Mouse (Mus musculus) MEL (cell line): ENCODE results near the gene Cblb.

Experiments
- POLR2A ChIP-seq, 2 experiments: IDR thresholded peaks; 2 replicates each; pipeline ENCODE4 v1.6.1; 2011 to 2012; ENCODE audit warnings: low read length in 2 of 2, mild to moderate bottlenecking in 2 of 2, control low read depth in 1 of 2, improper control_type of control experiment in 1 of 2, low read depth in 1 of 2, moderate library complexity in 1 of 2; ENCODE audit not compliant: control insufficient read depth in 1 of 2, insufficient read depth in 1 of 2, poor library complexity in 1 of 2
- USF2 ChIP-seq, 2 experiments: IDR thresholded peaks; 2 replicates each; pipeline ENCODE4 v1.6.1; 2011 to 2012; ENCODE audit warnings: improper control_type of control experiment in 2 of 2, low read length in 2 of 2, borderline replicate concordance in 1 of 2, inconsistent platforms in 1 of 2, low read depth in 1 of 2, mild to moderate bottlenecking in 1 of 2; ENCODE audit not compliant: insufficient read depth in 1 of 2

GRCm38 (mm10) chr16:52119003-52119402 lies 88.0 kb downstream of the Cblb start:
- TF ChIP-seq USF2 (IDR thresholded peaks at IDR 0.05; ENCODE audit: borderline replicate concordance in 1 of 2, insufficient read depth in 1 of 2, low read depth in 1 of 2, low read length in 2 of 2) = no peak
- TF ChIP-seq POLR2A (IDR thresholded peaks at IDR 0.05; ENCODE audit: control insufficient read depth in 1 of 2, insufficient read depth in 1 of 2, low read depth in 1 of 2, low read length in 2 of 2, poor library complexity in 1 of 2) = no peak
